Mouse (Mus musculus) liver, embryonic 16.5 days (tissue): ENCODE measurements around the gene Pcgf1. TPM values are rescaled to one million over a fixed set of nuclear protein-coding genes. Genes with fewer than 3 reads are reported as not detected.

Experiments
- ATAC-seq: fragments of 200-750 bp; cut with Nextera tagmentation; 2 replicates; pipeline ENCODE4 v1.8.0; 2017; ENCODE audit warnings: low read depth, mild to moderate bottlenecking, moderate number of reproducible peaks, moderate library complexity
- H3K27ac ChIP-seq: fragments of 300-500 bp; sonication (generic); 2 replicates; pipeline ENCODE4 v1.5.1; 2014; ENCODE audit warnings: mild to moderate bottlenecking, low read length
- H3K27me3 ChIP-seq: fragments of 300-500 bp; sonication (generic); 2 replicates; pipeline ENCODE4 v1.6.1; 2014; ENCODE audit warnings: low read depth, low read length, mixed read lengths; ENCODE audit not compliant: control insufficient read depth, insufficient read depth
- H3K36me3 ChIP-seq: fragments of 300-500 bp; sonication (generic); 2 replicates; pipeline ENCODE4 v1.6.1; 2014; ENCODE audit warnings: mild to moderate bottlenecking; ENCODE audit not compliant: control insufficient read depth, insufficient read depth
- H3K4me1 ChIP-seq: fragments of 300-500 bp; sonication (generic); 2 replicates; pipeline ENCODE4 v1.6.1; 2014; ENCODE audit warnings: low read depth, low read length, mixed read lengths; ENCODE audit not compliant: control insufficient read depth
- H3K4me2 ChIP-seq: fragments of 300-500 bp; sonication (generic); 2 replicates; pipeline ENCODE4 v1.6.1; 2014; ENCODE audit warnings: low read depth, low read length, mixed read lengths
- H3K4me3 ChIP-seq: fragments of 300-500 bp; sonication (generic); 2 replicates; pipeline ENCODE4 v1.5.1; 2014; ENCODE audit warnings: low read depth, mild to moderate bottlenecking, low read length
- H3K9ac ChIP-seq: fragments of 300-500 bp; sonication (generic); 2 replicates; pipeline ENCODE4 v1.6.1; 2014; ENCODE audit warnings: low read depth, low read length
- H3K9me3 ChIP-seq: fragments of 300-500 bp; sonication (generic); replicated peaks from 2 replicates; pipeline ENCODE4 v1.6.1; 2016; ENCODE audit warnings: low read length; ENCODE audit not compliant: control insufficient read depth
- WGBS: fragments of 180-500 bp; shearing (Covaris S2); extraction: QIAGEN DNeasy Blood & Tissue Kit; methylation state at CpG from one replicate; pipeline ENCODE4 v1.1.7; 2014; ENCODE audit not compliant: insufficient replicate concordance; 5-methylcytosine and 5-hydroxymethylcytosine counted together
- polyA plus RNA-seq: library from polyadenylated mRNA; unstranded; fragments of >200 nt; fragmentation: Nextera tagmentation; extraction: Ambion mirVana; gene quantifications from 2 replicates; pipeline ENCODE4 v1.2.1, GENCODE M21; 2015

The Pcgf1 gene
- polyA plus RNA-seq: 15.6 and 17.1 TPM in 2 replicates

- Histone ChIP-seq H3K27me3 (peaks cover 39% of the 10 kb centered on the region), H3K4me3 (peak within 1 kb of the TSS; percentile 87)
- under 1% methylated on average over 54 of the region's 54 CpGs for WGBS
Observed at GRCm38 (mm10) chr6:83077630-83078323, at the start of gene Pcgf1. Pcgf1 (plus strand) TSS chr6:83077869.

GRCm38 (mm10) chr6:83029777-83030176, 47.9 kb upstream of the Pcgf1 start:
- no peak overlapping the region for H3K9ac ChIP-seq
- 67% methylated on average over 10 of the region's 10 CpGs for WGBS
- peaks cover 30% of the 10 kb centered on the region for H3K4me1 ChIP-seq
- H3K27me3 ChIP-seq: peaks cover 7% of the 10 kb centered on the region
- no peak overlapping the region for H3K4me3 ChIP-seq
- no peak overlapping the region for H3K27ac ChIP-seq
- H3K4me2 ChIP-seq: no peak overlapping the region
- peaks cover 6% of the 10 kb centered on the region; the same call in 1 of the 2 replicates for H3K36me3 ChIP-seq
- no peaks in the 10 kb centered on the region for H3K9me3 ChIP-seq
- no peak for ATAC-seq

More at GRCm38 (mm10) chr6:83077630-83078323, at the start of gene Pcgf1:
- no peaks in the 10 kb centered on the region for H3K9me3 ChIP-seq
- peak within 1 kb of the TSS; percentile 98 for H3K4me2 ChIP-seq
- peak within 1 kb of the TSS; percentile 92 for H3K9ac ChIP-seq
- ATAC-seq: peak; percentile 33
- H3K27ac ChIP-seq: peak within 1 kb of the TSS; percentile 83
- peaks cover 2% of the 10 kb centered on the region; the same call in 1 of the 2 replicates for H3K36me3 ChIP-seq
- H3K4me1 ChIP-seq: peaks cover 11% of the 10 kb centered on the region

- ATAC-seq: no peak
- Histone ChIP-seq H3K27me3 (peaks cover 14% of the 10 kb centered on the region), H3K9ac (no peak overlapping the region), H3K4me1 (peaks cover 26% of the 10 kb centered on the region), H3K9me3 (no peaks in the 10 kb centered on the region), H3K27ac (no peak overlapping the region), H3K36me3 (peaks cover 6% of the 10 kb centered on the region; the same call in 1 of the 2 replicates), H3K4me3 (no peak overlapping the region), H3K4me2 (no peak overlapping the region)
- WGBS: 71% methylated on average over 7 of the region's 7 CpGs
Observed at GRCm38 (mm10) chr6:83031111-83031510, 46.6 kb upstream of the Pcgf1 start.

DNA sequence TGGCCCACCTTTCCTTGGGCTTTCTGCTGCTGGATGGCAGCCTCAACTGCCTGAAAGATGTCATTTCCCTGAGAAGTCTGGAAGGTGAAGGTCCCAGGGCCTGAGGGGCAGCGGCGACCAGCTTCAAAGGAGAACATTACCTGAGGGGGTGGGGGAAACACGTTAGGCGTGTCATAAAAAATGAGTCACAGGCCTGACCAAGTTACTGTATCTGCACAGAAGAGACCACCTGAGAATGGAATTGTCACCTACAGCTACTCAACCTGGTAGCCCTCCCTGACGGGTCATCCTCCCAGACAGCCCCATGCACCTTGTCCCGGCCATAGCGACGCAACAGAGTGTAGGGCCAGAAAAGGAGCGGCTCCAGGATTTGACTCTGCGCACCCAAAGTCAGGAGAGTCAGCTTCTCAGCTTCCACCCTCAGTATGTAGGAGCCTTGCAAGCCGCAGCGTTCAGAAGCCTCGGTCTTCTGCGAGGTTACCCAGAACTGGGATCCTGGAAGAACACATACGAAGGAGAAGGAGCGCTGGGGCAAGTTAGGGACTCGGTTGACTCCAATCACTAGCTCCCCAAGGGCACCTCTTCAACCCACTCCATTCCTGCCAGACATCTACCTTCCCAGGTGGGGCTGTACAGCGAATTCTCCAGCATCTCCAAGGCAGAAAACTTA, 45.6 kb upstream of the Pcgf1 start:
- ATAC-seq: no peak
- H3K9ac ChIP-seq: peak overlapping the region; percentile 77
- H3K36me3 ChIP-seq: peaks cover 6% of the 10 kb centered on the region; the same call in 1 of the 2 replicates
- H3K4me2 ChIP-seq: peak overlapping the region; percentile 66
- H3K4me1 ChIP-seq: peaks cover 26% of the 10 kb centered on the region
- H3K9me3 ChIP-seq: no peaks in the 10 kb centered on the region
- peaks cover 14% of the 10 kb centered on the region for H3K27me3 ChIP-seq
- 58% methylated on average over 18 of the region's 18 CpGs for WGBS
- H3K4me3 ChIP-seq: peak overlapping the region; percentile 78
- peak overlapping the region; percentile 83 for H3K27ac ChIP-seq

GRCm38 (mm10) chr6:83032769-83033191, 44.9 kb upstream of the Pcgf1 start:
- peaks cover 26% of the 10 kb centered on the region for H3K4me1 ChIP-seq
- peaks cover 6% of the 10 kb centered on the region; the same call in 1 of the 2 replicates for H3K36me3 ChIP-seq
- peak overlapping the region; percentile 66 for H3K4me2 ChIP-seq
- H3K9ac ChIP-seq: peak overlapping the region; percentile 77
- peaks cover 14% of the 10 kb centered on the region for H3K27me3 ChIP-seq
- ATAC-seq: peak; percentile 70
- H3K27ac ChIP-seq: peak overlapping the region; percentile 83
- WGBS: under 1% methylated on average over 31 of the region's 31 CpGs
- H3K9me3 ChIP-seq: no peaks in the 10 kb centered on the region
- H3K4me3 ChIP-seq: peak overlapping the region; percentile 78

DNA sequence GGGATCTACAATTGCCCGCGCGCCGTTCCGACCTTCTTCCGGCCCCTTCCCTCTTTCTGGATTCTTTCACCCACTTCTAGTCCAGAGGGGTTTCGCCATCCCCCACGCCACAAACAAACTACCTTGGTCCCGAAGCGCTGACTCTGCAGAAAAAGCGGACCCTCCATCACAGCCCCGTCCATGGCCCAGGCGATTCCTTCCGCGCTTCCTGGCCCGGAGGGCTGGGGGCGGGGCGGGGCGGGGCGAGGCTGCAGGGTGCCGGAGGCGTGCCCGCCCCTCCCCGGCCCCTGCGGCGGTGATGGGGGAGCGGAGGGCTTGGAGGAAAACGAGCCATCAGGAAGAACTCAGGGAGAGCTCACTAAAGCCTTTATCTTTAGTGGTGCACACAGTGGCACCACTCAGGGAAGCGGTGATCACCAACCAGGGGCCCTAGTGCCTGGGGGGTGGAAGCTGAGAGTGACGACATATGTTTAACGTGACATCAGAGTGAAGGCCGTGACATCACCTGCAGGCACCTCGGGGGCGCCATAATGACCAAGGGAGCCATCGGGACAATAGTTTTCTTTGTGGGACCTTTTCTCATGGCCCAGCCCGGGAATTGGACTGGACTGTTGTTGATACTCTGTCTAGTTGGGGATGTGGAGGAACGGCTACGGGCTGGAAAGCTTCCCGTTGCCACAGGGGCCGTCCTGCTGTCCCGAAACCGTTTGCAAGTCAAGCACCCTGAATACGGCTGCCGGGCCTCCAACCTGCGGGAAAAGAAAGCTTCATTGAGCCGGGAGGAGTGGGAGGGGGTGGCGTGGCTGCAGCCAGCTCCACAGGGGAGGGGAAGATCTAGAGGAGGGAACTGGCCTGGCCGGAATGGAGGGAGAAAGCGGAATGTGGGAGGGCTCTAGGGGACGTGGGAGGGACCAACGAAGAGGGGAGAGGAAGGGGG, 44.2 kb upstream of the Pcgf1 start, which contains the start of the genes Dok1 and Loxl3:
Dok1 (minus strand) TSS at position 223 of the 937 bp plus-strand sequence.
Loxl3 (plus strand) TSS at position 925 of the 937 bp plus-strand sequence.
- WGBS: 2% methylated on average over 51 of the region's 51 CpGs
- Histone ChIP-seq H3K9ac (peak within 1 kb of the TSS; percentile 77), H3K4me1 (peaks cover 30% of the 10 kb centered on the region), H3K9me3 (no peaks in the 10 kb centered on the region), H3K27ac (peak within 1 kb of the TSS; percentile 83), H3K27me3 (peaks cover 14% of the 10 kb centered on the region), H3K36me3 (peaks cover 6% of the 10 kb centered on the region; the same call in 1 of the 2 replicates), H3K4me3 (peak within 1 kb of the TSS; percentile 78), H3K4me2 (peak within 1 kb of the TSS; percentile 66)
- peak; percentile 91 for ATAC-seq

DNA sequence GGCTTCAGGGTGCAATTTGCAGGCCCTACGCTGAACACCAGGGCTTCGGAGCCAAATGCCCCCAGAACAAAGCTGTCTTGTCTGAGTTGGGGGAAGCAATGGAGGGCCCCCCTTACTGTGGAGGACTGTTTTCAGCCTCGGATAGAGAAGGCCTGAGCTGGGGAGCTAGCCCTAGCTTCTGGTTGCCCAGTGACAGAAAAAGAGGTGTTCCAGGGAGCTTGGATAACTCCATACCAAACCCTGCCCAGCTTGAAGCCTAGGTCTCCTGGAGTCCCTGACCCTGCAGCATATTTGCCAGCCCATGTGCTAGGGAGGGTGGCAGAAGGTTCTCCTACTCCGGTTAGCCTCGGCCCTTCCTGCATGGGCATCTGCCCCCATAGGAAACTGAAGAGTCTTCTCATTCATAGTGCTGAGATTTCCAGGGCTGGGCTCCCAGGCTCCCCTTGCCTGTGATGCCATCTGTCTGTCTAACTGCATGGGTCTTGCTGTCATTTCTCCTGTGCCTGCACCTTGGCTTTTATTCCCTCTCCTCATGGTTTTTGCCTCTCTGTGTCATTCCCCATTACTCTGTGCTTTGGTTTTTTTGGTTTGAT, 43.1 kb upstream of the Pcgf1 start:
- ATAC-seq: no peak
- Histone ChIP-seq H3K4me2 (no peak overlapping the region), H3K36me3 (peaks cover 6% of the 10 kb centered on the region; the same call in 1 of the 2 replicates), H3K4me3 (no peak overlapping the region), H3K9ac (no peak overlapping the region), H3K27ac (no peak overlapping the region), H3K4me1 (peaks cover 39% of the 10 kb centered on the region), H3K27me3 (peaks cover 14% of the 10 kb centered on the region), H3K9me3 (no peaks in the 10 kb centered on the region)
- 64% methylated on average over 5 of the region's 5 CpGs for WGBS

- Histone ChIP-seq H3K27ac (no peak overlapping the region), H3K36me3 (no peaks in the 10 kb centered on the region), H3K27me3 (peaks cover 7% of the 10 kb centered on the region), H3K9me3 (no peaks in the 10 kb centered on the region), H3K4me1 (peaks cover 36% of the 10 kb centered on the region), H3K9ac (no peak overlapping the region), H3K4me2 (no peak overlapping the region), H3K4me3 (no peak overlapping the region)
- ATAC-seq: no peak
- WGBS: 78% methylated on average over 8 of the region's 8 CpGs
Observed at GRCm38 (mm10) chr6:83037188-83037587, 40.5 kb upstream of the Pcgf1 start.
